ENCODE assay signal across 11 mouse cellular contexts in genomic region chr19:23351808-23352491, GRCm38 (mm10).
A peak's percentile ranks its signal among the peaks of the same experiment; 100 is the strongest.
DNase-seq lines count a peak whose midpoint lies in the region; ATAC-seq and TF ChIP-seq lines count a peak whose summit lies in the region.
"Had no signal": no experiment of that assay in that cellular context is flagged by ENCODE, and none has a peak within 500 bp of the region (broad histone marks: within the 10 kb centered on the region; RNA-seq: fewer than 3 reads in every experiment).

No protein-coding gene starts in this region.

- no peaks in the 10 kb centered on the region for H3K9me3 ChIP-seq in megakaryocyte, embryonic 14.5 days
- H3K9me3 ChIP-seq in stomach, postnatal 0 days (ENCODE audit: control insufficient read depth, low read length) = no peaks in the 10 kb centered on the region
- no peaks in the 10 kb centered on the region for H3K9me3 ChIP-seq in midbrain, embryonic 10.5 days (replicated peaks)
- H3K9me3 ChIP-seq: midbrain, embryonic 13.5 days had no signal

- WGBS in stomach, postnatal 0 days = 47% methylated on average over 13 of the region's 13 CpGs
- WGBS in midbrain, embryonic 10.5 days = 88% methylated on average over 13 of the region's 13 CpGs

- peak; percentile 35 to 52 for DNase-seq in cerebellum, postnatal 14 days
- no peak for DNase-seq in cerebellum, adult 18-20 months
- peak; percentile 49 to 66 for DNase-seq in kidney, postnatal 4 days
- DNase-seq in stomach, postnatal 0 days (ENCODE audit: low spot score) = no peak
- no peak for DNase-seq in gastrocnemius, adult 2 months
- DNase-seq in midbrain, embryonic 10.5 days (ENCODE audit: low spot score) = no peak
- DNase-seq: adrenal gland, postnatal 36 days; cerebellum, adult 9-10 months had no signal

- H3K9ac ChIP-seq in stomach, postnatal 0 days (ENCODE audit: low read length) = no peak overlapping the region
- H3K9ac ChIP-seq: midbrain, embryonic 13.5 days had no signal

- ATAC-seq in megakaryocyte, adult 5-6 weeks (ENCODE audit: poor library complexity, severe bottlenecking) = no peak
- peak; percentile 71; the same call in 1 of the 2 replicates for ATAC-seq in stomach, postnatal 0 days (ENCODE audit: low FRiP score, low TSS enrichment)
- ATAC-seq: midbrain, embryonic 13.5 days had no signal

- TF ChIP-seq EP300 in stomach, postnatal 0 days (optimal IDR thresholded peaks at IDR 0.05) = no peak

- no peak overlapping the region for H3K4me2 ChIP-seq in stomach, postnatal 0 days (replicated peaks; ENCODE audit: low read depth)
- H3K4me2 ChIP-seq: midbrain, embryonic 13.5 days had no signal

- no peaks in the 10 kb centered on the region for H3K36me3 ChIP-seq in megakaryocyte, embryonic 14.5 days (replicated peaks; ENCODE audit: low read length)
- no peaks in the 10 kb centered on the region for H3K36me3 ChIP-seq in stomach, postnatal 0 days (ENCODE audit: control insufficient read depth, insufficient read depth, low read length)
- H3K36me3 ChIP-seq in midbrain, embryonic 10.5 days = no peaks in the 10 kb centered on the region
- H3K36me3 ChIP-seq: midbrain, embryonic 13.5 days had no signal

- TF ChIP-seq CTCF in stomach, postnatal 0 days (IDR thresholded peaks at IDR 0.05; ENCODE audit: low read depth) = no peak
- TF ChIP-seq CTCF in gastrocnemius, adult 2 months (IDR thresholded peaks at IDR 0.05) = no peak

- no peaks in the 10 kb centered on the region for H3K27me3 ChIP-seq in megakaryocyte, embryonic 14.5 days (replicated peaks)
- H3K27me3 ChIP-seq in stomach, postnatal 0 days (ENCODE audit: control insufficient read depth, insufficient read depth, low read length) = no peaks in the 10 kb centered on the region
- no peaks in the 10 kb centered on the region for H3K27me3 ChIP-seq in midbrain, embryonic 10.5 days (ENCODE audit: low read depth, poor library complexity, severe bottlenecking)
- H3K27me3 ChIP-seq: midbrain, embryonic 13.5 days had no signal

- peaks cover 89% of the 10 kb centered on the region for H3K4me1 ChIP-seq in megakaryocyte, embryonic 14.5 days
- no peaks in the 10 kb centered on the region; the same call in 1 of the 2 replicates for H3K4me1 ChIP-seq in stomach, postnatal 0 days (replicated peaks; ENCODE audit: control insufficient read depth, insufficient read depth)
- peaks cover 6% of the 10 kb centered on the region for H3K4me1 ChIP-seq in midbrain, embryonic 10.5 days
- H3K4me1 ChIP-seq: midbrain, embryonic 13.5 days had no signal

- H3K27ac ChIP-seq in stomach, postnatal 0 days (replicated peaks) = no peak overlapping the region
- H3K27ac ChIP-seq in gastrocnemius, adult 2 months = no peak overlapping the region
- no peak overlapping the region for H3K27ac ChIP-seq in midbrain, embryonic 10.5 days (replicated peaks)
- H3K27ac ChIP-seq: midbrain, embryonic 13.5 days had no signal

- intact Hi-C loops in gastrocnemius, adult 2 months (cut with DNase I) = no loop called here

- peak overlapping the region; percentile 23 for H3K4me3 ChIP-seq in megakaryocyte, embryonic 14.5 days (replicated peaks)
- no peak overlapping the region for H3K4me3 ChIP-seq in stomach, postnatal 0 days (ENCODE audit: low read depth, low read length)
- no peak overlapping the region for H3K4me3 ChIP-seq in gastrocnemius, adult 2 months
- no peak overlapping the region for H3K4me3 ChIP-seq in midbrain, embryonic 10.5 days
- H3K4me3 ChIP-seq: midbrain, embryonic 13.5 days had no signal

Comparison
In these comparisons a context has a peak if more than half of its experiments do, and no peak if none do; other contexts are left out.
1. DNase-seq: peak in cerebellum, postnatal 14 days (2 of 2) and kidney, postnatal 4 days (2 of 2); none in cerebellum, adult 18-20 months (0 of 2), stomach, postnatal 0 days (single experiment), gastrocnemius, adult 2 months (single experiment) and midbrain, embryonic 10.5 days (single experiment).